Mouse (Mus musculus) kidney, postnatal 10 days (tissue): Measurements from ENCODE around the gene Glo1.
"Not testable (repeated sequence)": the region's sequence is repeated elsewhere in the genome, so short reads cannot be mapped to it uniquely, and the experiment has no call there.

ENCODE experiments used
- DNase-seq: peaks from one replicate; pipeline ENCODE4 v3.0.0; 2021; ENCODE audit warnings: mixed read lengths

Gene Glo1

GRCm38 (mm10) chr17:30626719-30627118 lies at the start of gene Glo1:
Glo1 (minus strand) TSS chr17:30626871.
- not testable (repeated sequence) for DNase-seq

GRCm38 (mm10) chr17:30675021-30675740 lies 48.5 kb upstream of the Glo1 start:
- DNase-seq: no peak

GRCm38 (mm10) chr17:30673023-30673422 lies 46.4 kb upstream of the Glo1 start:
- DNase-seq: no peak

- DNase-seq: no peak
These were observed 45.9 kb upstream of the Glo1 start for GRCm38 (mm10) chr17:30672556-30672955.

GRCm38 (mm10) chr17:30664856-30665255 lies 38.2 kb upstream of the Glo1 start:
- DNase-seq: no peak

- DNase-seq: no peak
These were observed 36.5 kb upstream of the Glo1 start for GRCm38 (mm10) chr17:30663170-30663569.

- DNase-seq: no peak
These were observed 35.5 kb upstream of the Glo1 start for GRCm38 (mm10) chr17:30662131-30662530.

GRCm38 (mm10) chr17:30658152-30658544 lies 31.5 kb upstream of the Glo1 start:
- DNase-seq: peak; percentile 85

GRCm38 (mm10) chr17:30657530-30658151 lies 31.0 kb upstream of the Glo1 start:
- DNase-seq: no peak

- DNase-seq: no peak
These were observed 26.3 kb upstream of the Glo1 start for GRCm38 (mm10) chr17:30653010-30653409.

GRCm38 (mm10) chr17:30648770-30649169 lies 22.1 kb upstream of the Glo1 start:
- no peak for DNase-seq

GRCm38 (mm10) chr17:30640896-30641295 lies 14.2 kb upstream of the Glo1 start:
- DNase-seq: no peak

- DNase-seq: no peak
These were observed 12.3 kb upstream of the Glo1 start for GRCm38 (mm10) chr17:30638996-30639395.

GRCm38 (mm10) chr17:30637714-30638113 lies 11.0 kb upstream of the Glo1 start:
- DNase-seq: no peak

- DNase-seq: peak; percentile 66
These were observed 8.7 kb upstream of the Glo1 start for GRCm38 (mm10) chr17:30635367-30635766.

- not testable (repeated sequence) for DNase-seq
These were observed 2.5 kb downstream of the Glo1 start, which contains the start of gene Dnah8 for GRCm38 (mm10) chr17:30624132-30624531. Dnah8 (plus strand) TSS chr17:30624354.

- no peak for DNase-seq
These were observed 3.5 kb downstream of the Glo1 start for GRCm38 (mm10) chr17:30623200-30623599.

- DNase-seq: no peak
These were observed 5.2 kb downstream of the Glo1 start for GRCm38 (mm10) chr17:30621450-30621849.

GRCm38 (mm10) chr17:30620548-30620947 lies 6.1 kb downstream of the Glo1 start:
- DNase-seq: no peak

- no peak for DNase-seq
These were observed 7.5 kb downstream of the Glo1 start for GRCm38 (mm10) chr17:30619153-30619552.

- no peak for DNase-seq
These were observed 8.4 kb downstream of the Glo1 start for GRCm38 (mm10) chr17:30618136-30618891.

- DNase-seq: no peak
These were observed 10.5 kb downstream of the Glo1 start for GRCm38 (mm10) chr17:30616203-30616602.

GRCm38 (mm10) chr17:30613350-30613749 lies 13.3 kb downstream of the Glo1 start:
- no peak for DNase-seq
